Mouse (Mus musculus) ovary, postnatal 36 days (tissue): ENCODE results near the gene Fam187a.

Experiments used
- DNase-seq: peaks from one replicate; pipeline ENCODE4 v3.0.0; 2022; ENCODE audit warnings: low spot score, mixed read lengths

Fam187a gene

DNA sequence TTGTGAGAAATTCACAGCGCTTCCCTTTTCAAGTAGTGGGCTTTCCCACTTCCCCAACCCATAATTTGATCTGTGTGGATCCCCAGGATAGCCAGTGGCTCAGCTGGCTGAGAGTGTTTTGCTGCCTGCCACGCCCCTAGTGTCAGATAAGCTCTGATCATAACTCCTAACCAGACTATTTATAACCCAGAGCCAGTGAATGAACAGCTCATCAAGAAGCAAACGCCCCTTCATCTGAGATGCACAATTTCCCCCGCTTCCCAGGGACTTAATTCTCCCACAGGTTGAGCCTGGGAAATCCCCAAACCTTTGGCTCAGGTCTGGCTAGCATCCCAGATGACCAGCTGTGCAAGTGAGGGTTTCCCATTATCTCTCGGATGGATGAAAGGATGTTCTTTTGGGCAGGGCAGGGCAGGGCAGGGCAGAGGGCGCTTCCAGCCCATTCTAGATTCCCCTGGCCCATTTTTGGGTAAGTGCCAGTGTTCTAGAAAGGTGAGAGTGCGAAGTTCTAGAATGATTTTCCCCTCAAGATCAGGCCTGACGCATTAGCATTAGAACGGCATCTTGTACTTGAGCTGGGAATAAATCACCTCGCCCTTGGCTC is at the start of gene Fam187a:
Fam187a (plus strand) TSS at position 554 of the 604 bp plus-strand sequence.
- no peak for DNase-seq

GRCm38 (mm10) chr11:102835549-102835948 is 49.4 kb upstream of the Fam187a start, which contains the start of gene Higd1b:
Higd1b (plus strand) TSS chr11:102835849.
- no peak for DNase-seq

DNA sequence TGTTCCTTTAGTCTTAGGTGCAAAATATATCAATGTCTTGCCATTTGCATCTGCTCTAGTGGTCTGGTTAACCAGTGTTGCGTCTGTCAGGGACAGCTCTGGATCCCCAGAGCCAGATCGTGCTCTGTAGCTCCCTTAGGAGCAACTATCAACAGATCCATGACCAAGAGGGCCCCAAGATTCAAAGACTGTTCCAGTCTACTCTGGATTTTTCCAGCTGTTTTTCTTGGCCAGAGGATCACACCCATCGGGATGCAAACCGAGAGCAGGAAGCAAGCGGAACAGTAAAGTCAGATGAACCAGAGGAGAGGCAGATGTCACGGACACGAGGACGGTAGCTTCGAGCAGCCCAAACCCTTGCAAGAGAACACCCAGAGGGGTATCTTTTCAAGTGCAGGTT is 48.8 kb upstream of the Fam187a start:
- no peak for DNase-seq

GRCm38 (mm10) chr11:102837385-102837784 is 47.6 kb upstream of the Fam187a start:
- DNase-seq = no peak

- DNase-seq = no peak
Observed at GRCm38 (mm10) chr11:102838126-102838525, 46.8 kb upstream of the Fam187a start.

- no peak for DNase-seq
Observed at GRCm38 (mm10) chr11:102838616-102839150, 46.3 kb upstream of the Fam187a start.

DNA sequence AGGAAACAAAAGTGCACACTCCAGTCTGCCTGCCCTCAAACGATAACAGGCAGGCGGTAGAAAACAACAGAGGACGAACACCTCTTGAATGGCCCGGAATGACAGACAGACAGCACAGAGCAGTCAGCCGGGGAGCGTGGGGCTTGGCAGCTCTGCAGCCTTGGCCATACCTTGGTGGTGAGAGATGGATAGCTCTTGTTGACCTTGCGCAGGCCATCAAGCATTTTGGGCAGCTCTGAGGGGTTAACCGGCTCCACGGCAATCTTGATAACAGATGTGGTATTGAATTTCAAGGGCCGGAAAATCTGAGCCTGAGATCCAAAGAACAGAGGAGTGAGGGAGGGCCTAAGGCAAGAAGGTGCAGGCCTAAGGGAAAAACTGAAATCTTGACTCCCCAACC is 39.0 kb upstream of the Fam187a start:
- no peak for DNase-seq

DNA sequence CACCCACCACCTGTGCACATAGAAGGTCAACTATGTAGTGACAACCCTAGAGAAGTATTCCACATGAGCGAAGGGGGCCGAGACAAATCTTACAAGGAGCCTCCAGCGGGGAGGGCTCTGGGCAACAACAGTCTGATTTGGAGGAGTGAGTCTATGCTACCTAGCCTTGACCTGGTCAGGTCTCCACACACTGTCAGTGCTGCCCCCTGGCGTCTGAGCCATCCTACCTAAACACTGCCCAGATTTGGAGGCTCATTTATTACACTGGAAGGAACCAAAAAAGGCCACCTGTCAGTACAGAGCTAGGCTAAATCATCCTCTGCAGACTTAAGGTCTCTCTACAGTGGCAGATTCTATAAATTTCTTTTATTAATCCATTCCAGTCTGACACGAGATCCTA is 33.1 kb upstream of the Fam187a start:
- peak; percentile 67 for DNase-seq

DNA sequence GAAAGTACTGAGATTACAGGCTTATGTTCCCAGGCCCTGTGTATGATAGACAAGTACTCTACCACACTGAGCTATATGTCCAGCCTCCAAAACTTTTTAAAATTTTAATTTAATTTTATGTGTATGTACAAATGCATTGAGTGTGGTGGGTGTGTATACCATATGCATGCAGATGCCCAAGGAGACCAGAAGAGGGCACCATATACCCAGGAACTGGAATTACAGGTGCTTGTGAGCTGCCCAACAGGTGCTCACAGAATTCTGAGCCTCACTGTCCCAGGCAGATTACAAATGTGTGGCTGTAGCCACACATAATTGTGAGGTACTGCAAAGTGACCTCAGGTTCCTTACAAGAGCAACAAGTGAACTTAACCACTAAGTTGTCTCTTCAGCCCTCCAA is 31.2 kb upstream of the Fam187a start:
- no peak for DNase-seq

DNA sequence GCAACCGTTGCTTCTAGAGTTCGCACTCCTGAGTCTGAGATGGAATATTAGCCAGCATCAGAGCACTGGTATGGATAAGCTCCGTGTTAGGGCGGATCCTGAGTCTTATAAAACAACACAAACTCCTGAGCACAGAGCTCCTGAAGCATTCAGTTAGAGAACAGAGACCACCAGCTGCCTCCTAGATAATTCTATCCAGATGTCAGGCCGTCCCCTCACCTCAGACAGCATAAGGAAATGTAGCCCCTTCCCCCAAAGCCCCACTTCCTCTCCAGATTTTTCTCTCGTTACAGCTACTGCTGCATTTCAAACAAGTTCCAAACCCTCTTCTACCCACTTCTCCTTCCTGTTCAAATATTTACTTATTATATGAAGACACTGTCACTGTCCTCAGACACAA is 29.0 kb upstream of the Fam187a start:
- no peak for DNase-seq

GRCm38 (mm10) chr11:102858951-102859350 is 26.0 kb upstream of the Fam187a start:
- no peak for DNase-seq

DNA sequence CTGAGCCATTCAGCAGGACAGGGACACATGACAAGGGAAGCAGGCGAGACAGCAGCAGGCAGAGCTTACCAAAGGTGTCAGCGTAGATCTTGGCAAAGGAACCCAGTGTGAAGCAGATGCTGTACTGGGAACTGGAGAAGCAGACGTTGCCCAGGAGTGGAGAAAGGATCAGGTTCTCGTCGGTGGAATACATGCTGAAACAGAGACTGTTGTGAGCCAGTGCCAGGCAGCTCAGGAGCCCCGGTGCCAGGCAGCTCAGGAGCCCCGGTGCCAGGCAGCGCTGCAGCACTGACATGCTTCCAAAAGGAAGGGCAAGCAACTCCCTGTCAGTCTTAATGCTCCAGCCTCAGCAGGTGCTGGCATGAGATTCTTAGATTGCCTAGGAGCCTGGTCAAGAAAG is 25.0 kb upstream of the Fam187a start:
- no peak for DNase-seq

- peak; percentile 49 for DNase-seq
Observed at GRCm38 (mm10) chr11:102864272-102864671, 20.7 kb upstream of the Fam187a start.

- DNase-seq = no peak
Observed at GRCm38 (mm10) chr11:102874801-102875334, 10.1 kb upstream of the Fam187a start.

GRCm38 (mm10) chr11:102879558-102879957 is 5.4 kb upstream of the Fam187a start:
- no peak for DNase-seq

- peak; percentile 91 for DNase-seq
Observed at GRCm38 (mm10) chr11:102880585-102881313, 4.2 kb upstream of the Fam187a start, which contains the start of the genes Eftud2 and Ccdc103. Eftud2 (minus strand) TSS chr11:102880985. Ccdc103 (plus strand) TSS chr11:102881204.

DNA sequence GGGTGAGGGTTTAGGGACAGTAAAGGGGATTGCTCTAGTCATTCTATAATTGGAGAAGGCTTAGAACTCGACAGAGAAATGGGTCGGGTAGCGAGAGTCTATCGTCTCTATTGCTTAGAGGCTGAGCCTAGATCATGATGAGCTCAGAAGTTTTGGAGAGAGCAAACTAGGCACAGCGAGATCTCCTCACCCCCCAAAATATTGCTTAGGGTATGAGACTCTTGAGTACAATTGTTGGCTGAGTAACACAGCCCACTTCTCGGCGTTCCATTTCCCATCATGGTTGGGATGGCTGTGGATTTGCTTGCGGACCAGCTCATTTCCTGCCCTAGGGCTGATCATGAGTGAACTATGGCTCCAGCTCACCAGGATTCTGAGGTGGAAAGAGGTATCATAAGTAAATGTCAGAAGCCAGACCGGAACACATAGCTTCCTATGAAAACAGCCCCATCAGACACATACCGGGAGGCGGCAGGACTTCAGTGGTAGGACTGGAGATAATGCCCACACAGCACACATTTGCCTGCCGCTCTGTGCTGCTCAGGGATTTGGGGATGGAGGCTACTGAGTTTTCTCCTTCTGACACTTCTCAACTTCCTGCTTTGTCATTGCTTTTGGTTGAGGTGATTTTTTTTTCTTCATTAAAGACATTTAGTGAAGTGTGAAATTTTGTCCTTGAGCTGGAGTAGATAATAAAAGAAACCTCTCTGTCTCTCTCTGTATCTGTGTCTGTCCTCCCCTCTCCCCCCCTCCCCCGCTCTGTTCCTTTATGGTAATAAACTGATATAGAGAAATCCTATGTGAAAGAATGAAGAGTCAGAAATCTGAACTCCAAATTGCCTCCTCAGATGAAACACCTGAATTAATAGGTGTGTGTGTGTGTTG is 3.4 kb upstream of the Fam187a start:
- DNase-seq = no peak

DNA sequence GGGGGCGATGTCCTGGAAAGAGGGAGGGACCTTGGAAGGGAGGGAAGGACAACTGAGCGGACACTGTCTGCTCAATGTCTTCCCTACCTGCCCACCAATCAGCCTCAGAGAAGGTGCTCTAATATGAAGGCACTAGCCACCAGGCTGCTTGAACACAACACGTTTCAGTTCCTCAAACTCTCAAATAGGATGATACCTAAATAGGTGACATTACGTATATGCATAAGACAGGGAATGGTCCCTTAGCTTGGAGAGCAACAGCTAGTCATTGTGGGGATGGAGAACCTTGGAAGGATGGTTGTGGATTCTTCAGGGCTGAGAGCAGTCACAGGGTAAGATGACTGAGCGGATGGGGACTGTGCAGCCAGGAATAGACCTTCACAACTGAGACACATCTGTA is 2.5 kb downstream of the Fam187a start:
- DNase-seq = no peak

DNA sequence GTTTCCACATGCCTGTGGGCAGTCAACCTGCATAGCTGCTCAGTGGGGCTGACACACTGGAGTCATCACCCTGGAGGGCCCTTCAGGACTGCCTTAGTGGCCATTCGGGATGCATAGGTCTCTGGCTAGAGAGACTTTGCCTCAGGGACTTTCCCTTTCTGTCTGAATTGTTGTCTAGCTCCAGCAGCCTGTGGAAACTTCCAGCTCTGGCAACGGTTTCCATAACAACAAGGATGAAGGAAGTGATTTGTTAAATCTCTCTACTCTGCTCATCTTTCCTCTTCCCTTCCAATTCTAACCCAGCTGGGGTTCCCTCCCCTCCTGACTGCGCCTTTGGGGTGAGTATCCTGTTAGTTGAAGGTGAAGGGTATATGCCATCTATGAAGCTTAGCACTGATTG is 3.2 kb downstream of the Fam187a start:
- no peak for DNase-seq

GRCm38 (mm10) chr11:102890096-102890495 is 5.1 kb downstream of the Fam187a start:
- no peak for DNase-seq

DNA sequence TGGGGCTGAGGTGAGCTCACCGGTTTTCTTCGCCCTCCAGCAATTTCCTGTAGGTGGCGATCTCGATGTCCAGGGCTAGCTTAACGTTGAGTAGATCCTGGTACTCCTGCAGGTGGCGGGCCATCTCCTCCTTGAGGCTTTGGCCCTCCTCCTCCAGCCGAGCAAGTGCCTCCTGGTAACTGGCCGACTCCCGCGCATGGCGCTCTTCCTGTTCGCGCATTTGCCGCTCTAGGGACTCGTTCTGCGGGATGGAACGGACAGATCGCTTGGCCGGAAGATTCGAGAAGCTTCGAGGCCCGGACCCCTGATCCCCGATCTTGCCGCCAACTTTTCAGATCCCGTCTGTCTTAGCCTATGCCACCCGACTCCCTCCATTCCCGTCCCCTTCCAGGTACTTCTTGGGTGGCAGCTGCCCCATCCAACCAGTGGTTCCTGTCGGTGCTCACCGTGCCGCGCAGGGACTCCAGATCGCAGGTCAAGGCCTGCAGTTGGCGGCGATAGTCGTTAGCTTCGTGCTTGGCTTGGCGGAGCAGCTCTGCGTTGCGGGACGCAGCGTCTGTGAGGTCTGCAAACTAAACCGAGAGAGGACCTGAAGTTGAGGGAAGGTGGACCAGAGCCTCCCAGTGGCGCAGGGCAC is 8.2 kb downstream of the Fam187a start:
- peak; percentile 80 for DNase-seq

- no peak for DNase-seq
Observed at GRCm38 (mm10) chr11:102894716-102895115, 9.7 kb downstream of the Fam187a start.
